Mouse (Mus musculus): Measurements from ENCODE around the gene Baz2a. TPM values are rescaled to one million over a fixed set of nuclear protein-coding genes. Genes with fewer than 3 reads are reported as not detected.
"Not testable (repeated sequence)": the region's sequence is repeated elsewhere in the genome, so short reads cannot be mapped to it uniquely, and the experiment has no call there.

Baz2a gene
- polyA plus RNA-seq, 1 experiment, result 42.9 TPM

DNA sequence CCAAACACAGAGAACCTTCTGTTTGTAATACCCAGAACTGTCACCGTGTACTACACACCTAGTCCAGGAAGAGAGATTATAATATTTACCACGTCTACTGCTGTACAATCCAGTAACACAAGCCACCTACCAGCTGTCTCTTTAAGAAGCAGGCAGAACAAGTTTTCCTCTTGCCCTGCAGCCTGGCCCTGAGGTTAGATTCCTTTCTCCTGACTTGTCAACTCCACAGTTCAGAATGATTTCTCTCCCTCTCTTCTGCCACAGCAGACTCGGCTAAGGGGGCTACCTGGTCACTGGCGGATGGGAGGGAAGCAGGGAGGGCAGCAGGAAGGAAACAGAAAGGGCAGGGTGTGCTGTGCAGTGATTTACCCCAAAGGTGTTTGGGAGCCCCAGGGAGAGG, 52.3 kb downstream of the Baz2a start:
- no peak overlapping the region for H3K4me3 ChIP-seq (replicated peaks; ENCODE audit: insufficient read depth, low read depth, low read length)
- WGBS, result 84% methylated on average over 4 of the region's 4 CpGs
- H3K27me3 ChIP-seq (ENCODE audit: control insufficient read depth, insufficient read depth, low read length), result no peaks in the 10 kb centered on the region
- TF ChIP-seq POLR2A (IDR thresholded peaks at IDR 0.05; ENCODE audit: borderline replicate concordance, insufficient read depth, low read length) (no peak), CTCF (IDR thresholded peaks at IDR 0.05; ENCODE audit: borderline replicate concordance, insufficient read depth, low read depth, low read length) (no peak)
- H3K4me1 ChIP-seq (ENCODE audit: control insufficient read depth, insufficient read depth, low read length), result no peaks in the 10 kb centered on the region
- DNase-seq, result no peak
- no peak overlapping the region for H3K27ac ChIP-seq (ENCODE audit: insufficient read depth, low read length)

DNA sequence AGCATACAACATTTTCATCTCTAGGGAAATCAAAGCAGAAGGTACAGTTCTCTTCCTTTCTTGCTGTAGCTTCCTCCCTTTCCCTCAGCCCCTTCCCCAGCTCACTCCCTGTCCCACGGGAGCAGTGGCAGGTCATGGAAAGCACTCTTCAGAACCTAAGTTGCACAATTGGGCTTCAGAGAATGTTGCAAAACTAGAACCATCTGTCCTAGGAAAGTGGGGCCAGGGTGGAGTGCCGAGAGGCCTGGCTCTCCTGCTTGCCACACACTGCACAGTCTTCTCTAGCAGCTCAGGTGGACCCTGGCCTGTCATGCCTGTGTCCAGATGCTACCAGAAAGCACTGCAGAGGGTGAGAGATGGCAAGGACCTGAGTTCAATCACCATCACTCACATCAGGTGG, 53.6 kb downstream of the Baz2a start:
- no peak for DNase-seq
- TF ChIP-seq CTCF (IDR thresholded peaks at IDR 0.05; ENCODE audit: borderline replicate concordance, insufficient read depth, low read depth, low read length) (no peak), POLR2A (IDR thresholded peaks at IDR 0.05; ENCODE audit: borderline replicate concordance, insufficient read depth, low read length) (no peak)
- no peak overlapping the region for H3K4me3 ChIP-seq (replicated peaks; ENCODE audit: insufficient read depth, low read depth, low read length)
- no peaks in the 10 kb centered on the region for H3K27me3 ChIP-seq (ENCODE audit: control insufficient read depth, insufficient read depth, low read length)
- 66% methylated on average over 2 of the region's 2 CpGs for WGBS
- no peaks in the 10 kb centered on the region for H3K4me1 ChIP-seq (ENCODE audit: control insufficient read depth, insufficient read depth, low read length)
- no peak overlapping the region for H3K27ac ChIP-seq (ENCODE audit: insufficient read depth, low read length)

DNA sequence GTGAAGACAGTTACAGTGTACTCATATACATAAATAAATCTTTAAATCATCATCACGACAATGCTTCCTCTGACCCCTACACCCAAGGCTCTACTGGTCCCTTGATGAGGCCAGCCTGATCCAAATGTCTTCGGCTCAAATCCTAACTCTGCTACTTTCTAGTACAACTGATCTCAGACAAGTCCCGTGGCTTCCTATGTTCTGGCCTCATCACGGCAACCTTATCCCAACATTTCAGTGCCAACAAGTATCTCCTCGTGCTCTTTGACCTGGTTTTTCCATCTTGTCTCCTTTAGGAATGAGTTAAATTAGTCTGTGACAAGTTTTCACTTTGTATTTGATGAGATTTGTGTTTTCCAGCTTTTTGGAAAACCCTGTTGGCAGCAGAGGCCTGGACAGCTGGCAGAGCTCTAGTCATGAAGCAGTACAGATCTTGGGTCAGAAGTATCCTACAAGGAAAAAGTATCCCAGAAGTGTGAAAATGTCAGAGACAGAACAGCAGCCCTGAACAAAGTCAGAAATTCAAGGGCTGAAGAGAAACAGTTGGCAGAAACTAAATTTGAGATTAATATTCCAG, 57.5 kb downstream of the Baz2a start:
- Histone ChIP-seq H3K4me1 (ENCODE audit: control insufficient read depth, insufficient read depth, low read length) (no peaks in the 10 kb centered on the region; the same call in 1 of the 2 replicates), H3K27me3 (ENCODE audit: control insufficient read depth, insufficient read depth, low read length) (no peaks in the 10 kb centered on the region), H3K27ac (ENCODE audit: insufficient read depth, low read length) (no peak overlapping the region; the same call in 1 of the 2 replicates), H3K4me3 (replicated peaks; ENCODE audit: insufficient read depth, low read depth, low read length) (no peak overlapping the region)
- WGBS, result 83% methylated on average over 5 of the region's 5 CpGs
- DNase-seq, result no peak
- TF ChIP-seq POLR2A (IDR thresholded peaks at IDR 0.05; ENCODE audit: borderline replicate concordance, insufficient read depth, low read length) (no peak), CTCF (IDR thresholded peaks at IDR 0.05; ENCODE audit: borderline replicate concordance, insufficient read depth, low read depth, low read length) (no peak)

DNA sequence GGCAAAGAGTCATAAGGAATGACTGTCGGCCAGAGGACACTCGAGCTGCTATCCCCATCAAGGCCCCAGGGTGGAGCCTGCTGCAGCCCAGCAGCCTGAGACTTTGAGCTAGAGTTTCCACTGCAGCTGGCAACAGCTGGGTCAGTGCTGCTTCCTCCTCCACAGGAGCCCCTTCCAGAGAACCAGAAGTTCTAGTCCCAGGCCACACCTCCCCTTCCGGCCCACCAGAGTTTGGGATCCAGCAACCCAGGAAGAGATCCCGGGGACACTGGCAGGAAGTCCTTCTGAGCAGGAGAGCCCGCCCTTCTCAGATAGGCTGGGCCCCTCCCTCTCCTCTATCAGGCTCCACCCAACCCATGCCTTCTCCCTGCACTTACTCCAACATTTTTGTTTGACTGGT, 58.2 kb downstream of the Baz2a start:
- no peak overlapping the region for H3K4me3 ChIP-seq (replicated peaks; ENCODE audit: insufficient read depth, low read depth, low read length)
- 39% methylated on average over 5 of the region's 5 CpGs for WGBS
- TF ChIP-seq POLR2A (IDR thresholded peaks at IDR 0.05; ENCODE audit: borderline replicate concordance, insufficient read depth, low read length), result no peak
- TF ChIP-seq CTCF (IDR thresholded peaks at IDR 0.05; ENCODE audit: borderline replicate concordance, insufficient read depth, low read depth, low read length), result 0 out of 2 replicates have a peak, but pooled peaks have one; percentile 2
- no peak overlapping the region for H3K27ac ChIP-seq (ENCODE audit: insufficient read depth, low read length)
- H3K27me3 ChIP-seq (ENCODE audit: control insufficient read depth, insufficient read depth, low read length), result no peaks in the 10 kb centered on the region
- no peak for DNase-seq
- H3K4me1 ChIP-seq (ENCODE audit: control insufficient read depth, insufficient read depth, low read length), result no peaks in the 10 kb centered on the region; the same call in 1 of the 2 replicates

DNA sequence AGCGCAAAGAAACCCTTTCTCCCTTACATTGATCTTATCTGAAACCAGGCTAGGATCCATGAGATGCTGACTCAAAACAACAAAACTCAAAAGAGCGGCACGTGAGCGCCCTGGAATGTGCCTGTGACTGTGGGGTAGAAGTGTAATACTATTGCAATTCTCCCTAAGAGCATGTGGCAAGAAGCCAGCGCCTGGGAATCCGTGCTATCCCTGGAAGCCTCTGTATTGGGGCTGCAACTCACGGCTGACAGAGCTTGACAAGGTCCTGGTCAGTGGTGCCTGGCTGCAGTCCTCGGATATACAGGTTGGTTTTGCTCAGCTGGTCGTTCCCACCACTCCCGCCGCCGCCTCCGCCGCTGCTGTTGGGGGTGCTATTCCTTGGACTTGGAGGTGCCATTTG, 59.6 kb downstream of the Baz2a start:
- no peak for DNase-seq
- H3K4me3 ChIP-seq (replicated peaks; ENCODE audit: insufficient read depth, low read depth, low read length), result no peak overlapping the region
- no peaks in the 10 kb centered on the region; the same call in 1 of the 2 replicates for H3K4me1 ChIP-seq (ENCODE audit: control insufficient read depth, insufficient read depth, low read length)
- H3K27ac ChIP-seq (ENCODE audit: insufficient read depth, low read length), result no peak overlapping the region
- WGBS, result 67% methylated on average over 14 of the region's 14 CpGs
- no peak for TF ChIP-seq POLR2A (IDR thresholded peaks at IDR 0.05; ENCODE audit: borderline replicate concordance, insufficient read depth, low read length)
- TF ChIP-seq CTCF (IDR thresholded peaks at IDR 0.05; ENCODE audit: borderline replicate concordance, insufficient read depth, low read depth, low read length), result no peak
- no peaks in the 10 kb centered on the region for H3K27me3 ChIP-seq (ENCODE audit: control insufficient read depth, insufficient read depth, low read length)

DNA sequence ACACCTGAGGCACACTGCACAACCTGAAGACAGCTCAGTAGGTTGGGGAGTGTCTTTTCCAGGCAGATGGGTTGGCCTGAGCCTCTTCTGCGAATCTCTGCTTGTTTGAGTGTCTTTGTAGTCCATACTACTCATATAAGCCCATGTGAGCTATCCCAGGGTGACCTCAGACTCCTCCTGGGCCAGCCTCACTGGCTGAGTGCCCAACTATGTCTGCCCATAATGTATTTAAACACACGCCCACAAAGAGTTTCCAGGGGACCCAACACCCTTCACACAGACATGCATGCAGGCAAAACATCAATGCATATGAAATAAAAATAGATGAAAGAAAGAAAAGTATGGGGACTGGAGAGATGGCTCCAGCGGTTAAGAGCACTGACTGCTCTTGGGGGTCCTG, 62.6 kb downstream of the Baz2a start:
- DNase-seq, result no peak
- WGBS, result 56% methylated on average over 3 of the region's 3 CpGs
- TF ChIP-seq CTCF (IDR thresholded peaks at IDR 0.05; ENCODE audit: borderline replicate concordance, insufficient read depth, low read depth, low read length) (no peak), POLR2A (IDR thresholded peaks at IDR 0.05; ENCODE audit: borderline replicate concordance, insufficient read depth, low read length) (no peak)
- no peaks in the 10 kb centered on the region for H3K27me3 ChIP-seq (ENCODE audit: control insufficient read depth, insufficient read depth, low read length)
- H3K4me1 ChIP-seq (ENCODE audit: control insufficient read depth, insufficient read depth, low read length), result no peaks in the 10 kb centered on the region; the same call in 1 of the 2 replicates
- H3K4me3 ChIP-seq (replicated peaks; ENCODE audit: insufficient read depth, low read depth, low read length), result no peak overlapping the region
- H3K27ac ChIP-seq (ENCODE audit: insufficient read depth, low read length), result no peak overlapping the region

DNA sequence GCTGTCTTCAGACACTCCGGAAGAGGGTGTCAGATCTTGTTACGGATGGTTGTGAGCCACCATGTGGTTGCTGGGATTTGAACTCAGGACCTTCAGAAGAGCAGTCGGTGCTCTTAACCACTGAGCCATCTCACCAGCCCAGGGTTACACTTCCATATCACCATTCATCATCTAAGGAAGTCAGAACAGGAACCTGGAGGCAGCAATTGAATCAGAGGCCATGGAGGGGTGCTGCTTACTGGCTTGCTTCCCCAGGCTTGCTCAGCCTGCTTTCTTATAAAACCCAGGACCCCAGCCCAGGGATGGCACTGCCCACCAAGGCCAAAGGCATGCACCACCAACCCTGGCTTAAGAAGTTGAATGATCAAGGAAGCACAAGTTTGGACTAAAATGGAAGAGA, 74.3 kb downstream of the Baz2a start:
- H3K4me3 ChIP-seq (replicated peaks; ENCODE audit: insufficient read depth, low read depth, low read length); H3K27ac ChIP-seq (ENCODE audit: insufficient read depth, low read length); DNase-seq; H3K27me3 ChIP-seq (ENCODE audit: control insufficient read depth, insufficient read depth, low read length); H3K4me1 ChIP-seq (ENCODE audit: control insufficient read depth, insufficient read depth, low read length): not testable (repeated sequence)
- WGBS, result 90% methylated on average over 3 of the region's 3 CpGs

DNA sequence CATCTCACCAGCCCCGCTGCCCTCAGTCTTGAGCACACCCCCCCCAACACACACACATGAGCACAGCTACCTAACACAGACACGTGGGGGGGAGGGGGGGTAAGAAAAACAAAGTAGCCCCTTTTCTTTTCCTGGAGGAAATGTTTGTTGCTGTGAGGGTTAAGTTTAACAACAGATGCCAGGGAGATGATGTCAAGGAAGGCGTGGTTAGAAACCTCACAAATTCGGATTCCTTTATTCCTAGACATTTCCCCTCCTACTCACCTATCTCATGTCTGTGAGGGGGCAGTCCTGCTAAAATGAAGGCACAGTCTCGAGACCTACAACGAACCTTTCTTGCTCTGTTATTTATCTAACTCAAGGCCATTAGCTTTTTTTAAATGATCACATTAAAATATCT, 75.7 kb downstream of the Baz2a start:
- DNase-seq, result no peak
- Histone ChIP-seq H3K4me1 (ENCODE audit: control insufficient read depth, insufficient read depth, low read length) (no peaks in the 10 kb centered on the region), H3K27ac (ENCODE audit: insufficient read depth, low read length) (no peak overlapping the region), H3K4me3 (replicated peaks; ENCODE audit: insufficient read depth, low read depth, low read length) (no peak overlapping the region), H3K27me3 (ENCODE audit: control insufficient read depth, insufficient read depth, low read length) (no peaks in the 10 kb centered on the region)
- WGBS, result 60% methylated on average over 6 of the region's 6 CpGs
- TF ChIP-seq POLR2A (IDR thresholded peaks at IDR 0.05; ENCODE audit: borderline replicate concordance, insufficient read depth, low read length), result no peak
- no peak for TF ChIP-seq CTCF (IDR thresholded peaks at IDR 0.05; ENCODE audit: borderline replicate concordance, insufficient read depth, low read depth, low read length)

DNA sequence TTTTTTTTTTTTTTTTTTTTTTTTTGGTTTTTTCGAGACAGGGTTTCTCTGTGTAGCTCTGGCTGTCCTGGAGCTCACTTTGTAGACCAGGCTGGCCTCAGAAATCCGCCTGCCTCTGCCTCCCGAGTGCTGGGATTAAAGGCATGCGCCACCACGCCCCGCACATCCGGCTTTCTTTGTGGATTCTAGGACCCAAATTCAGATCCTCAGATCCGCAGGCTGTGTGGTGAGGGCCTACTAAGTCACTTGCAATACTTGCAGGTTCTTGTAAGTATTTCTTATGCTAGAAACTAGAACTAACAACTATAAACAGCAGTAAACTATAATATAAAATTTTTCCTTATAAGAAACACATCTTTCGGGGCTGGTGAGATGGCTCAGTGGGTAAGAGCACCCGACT, 80.0 kb downstream of the Baz2a start:
- H3K4me3 ChIP-seq (replicated peaks; ENCODE audit: insufficient read depth, low read depth, low read length); H3K27me3 ChIP-seq (ENCODE audit: control insufficient read depth, insufficient read depth, low read length); H3K4me1 ChIP-seq (ENCODE audit: control insufficient read depth, insufficient read depth, low read length); DNase-seq; H3K27ac ChIP-seq (ENCODE audit: insufficient read depth, low read length): not testable (repeated sequence)
- WGBS, result 97% methylated on average over 10 of the region's 10 CpGs

All from cerebellum, adult 2 months (tissue).